Mouse (Mus musculus) adrenal gland, postnatal 10 days (tissue): ENCODE measurements at regions not wholly inside any gene's neighbourhood (a gene's known extent, or its start where the extent isn't known, plus 50 kb on each side); places are given as distances from the start of the nearest gene placed in this dataset.
A peak's percentile ranks its signal among the peaks of the same experiment; 100 is the strongest.

Source experiments
- DNase-seq: peaks from one replicate; pipeline ENCODE4 v3.0.0; 2021; ENCODE audit warnings: mixed read lengths

DNA sequence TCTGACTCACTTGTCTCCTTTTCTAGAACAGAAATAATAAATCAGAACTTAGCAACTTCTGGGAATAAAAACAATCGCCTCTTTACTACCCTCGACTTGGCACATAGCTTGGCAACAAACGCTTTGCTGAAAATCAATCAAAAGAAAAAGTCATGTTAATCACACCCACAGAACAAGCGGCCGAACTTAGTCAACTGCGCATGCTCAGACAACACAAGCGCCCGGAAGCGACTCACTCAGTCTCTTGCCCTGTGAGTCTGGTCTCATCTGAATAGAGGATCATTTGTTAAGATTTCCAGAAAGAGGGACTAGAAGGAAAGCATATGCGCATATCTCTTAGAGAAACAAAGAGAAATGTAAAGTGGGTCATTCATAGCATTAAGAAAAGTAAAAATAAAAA lies 375.8 kb downstream of the Gpd2 start:
- DNase-seq = peak; percentile 17

DNA sequence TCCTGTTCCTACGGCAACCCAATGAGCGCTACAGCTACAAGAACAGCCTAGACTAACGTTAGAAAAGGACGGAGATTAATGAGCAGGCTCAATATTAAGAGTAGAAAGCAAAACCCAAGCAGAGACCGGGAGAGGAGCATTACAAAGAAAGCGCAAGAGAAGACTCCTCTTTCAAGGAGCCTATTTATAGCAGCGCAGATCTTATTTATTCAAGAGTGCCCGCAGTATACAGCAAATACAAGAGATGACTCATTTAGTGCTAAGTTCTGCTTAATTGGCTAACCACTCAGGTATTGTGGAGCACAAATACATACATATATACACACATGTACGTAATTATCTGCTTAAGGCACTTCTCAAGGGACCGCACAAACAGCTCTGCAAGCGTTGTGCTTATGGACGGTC lies 377.2 kb downstream of the Gpd2 start:
- no peak for DNase-seq

GRCm38 (mm10) chr2:57616525-57617225 lies 379.2 kb downstream of the Gpd2 start:
- DNase-seq = peak; percentile 2

- DNase-seq = no peak
Observed at GRCm38 (mm10) chr2:57617258-57617657, 379.8 kb downstream of the Gpd2 start.

- peak; percentile 12 for DNase-seq
Observed at GRCm38 (mm10) chr2:57644117-57644516, 353.6 kb upstream of the Galnt5 start.

DNA sequence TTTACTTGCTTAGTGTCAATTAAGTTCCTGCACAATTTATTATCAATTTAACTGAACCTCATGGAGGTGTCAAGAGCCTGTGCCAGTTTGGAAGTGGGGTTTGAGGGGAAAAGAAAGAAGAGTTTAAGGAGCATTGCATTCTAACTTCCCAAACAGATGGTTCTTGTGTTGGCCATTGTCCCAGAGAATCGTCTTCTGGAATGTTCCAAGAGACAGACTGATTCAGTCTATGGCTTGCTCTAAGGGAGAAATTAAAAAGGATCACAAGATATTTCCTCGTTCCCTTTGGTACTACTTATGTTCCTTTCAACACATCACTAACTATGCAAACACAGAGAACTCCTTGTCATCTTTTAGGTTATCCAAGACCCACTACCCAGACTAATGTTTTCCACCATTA lies 353.1 kb upstream of the Galnt5 start:
- no peak for DNase-seq

DNA sequence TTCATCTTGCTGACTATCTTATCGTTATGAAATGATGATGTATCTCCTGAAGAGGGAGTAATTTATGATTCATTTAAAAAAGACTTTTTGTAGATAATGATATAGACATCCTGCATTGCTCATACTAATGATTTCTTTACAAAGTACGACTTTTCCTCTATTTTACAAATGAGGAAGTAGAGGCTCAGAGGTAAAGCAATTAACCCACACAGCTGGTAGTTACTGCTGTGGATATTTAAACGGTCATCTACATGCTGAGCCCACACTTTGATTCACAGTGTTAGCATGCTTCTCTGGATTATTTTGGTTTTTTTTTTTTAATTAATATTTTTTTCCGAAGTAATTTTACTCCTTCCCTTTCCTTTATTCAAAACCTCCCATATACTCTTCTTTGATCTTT lies 348.7 kb upstream of the Galnt5 start:
- DNase-seq = no peak

GRCm38 (mm10) chr2:57657409-57657808 lies 340.3 kb upstream of the Galnt5 start:
- no peak for DNase-seq

- DNase-seq = no peak
Observed at GRCm38 (mm10) chr2:57661838-57662237, 335.8 kb upstream of the Galnt5 start.

- no peak for DNase-seq
Observed at GRCm38 (mm10) chr2:57672007-57672643, 325.6 kb upstream of the Galnt5 start.

- DNase-seq = no peak
Observed at GRCm38 (mm10) chr2:57689877-57690276, 307.8 kb upstream of the Galnt5 start.

DNA sequence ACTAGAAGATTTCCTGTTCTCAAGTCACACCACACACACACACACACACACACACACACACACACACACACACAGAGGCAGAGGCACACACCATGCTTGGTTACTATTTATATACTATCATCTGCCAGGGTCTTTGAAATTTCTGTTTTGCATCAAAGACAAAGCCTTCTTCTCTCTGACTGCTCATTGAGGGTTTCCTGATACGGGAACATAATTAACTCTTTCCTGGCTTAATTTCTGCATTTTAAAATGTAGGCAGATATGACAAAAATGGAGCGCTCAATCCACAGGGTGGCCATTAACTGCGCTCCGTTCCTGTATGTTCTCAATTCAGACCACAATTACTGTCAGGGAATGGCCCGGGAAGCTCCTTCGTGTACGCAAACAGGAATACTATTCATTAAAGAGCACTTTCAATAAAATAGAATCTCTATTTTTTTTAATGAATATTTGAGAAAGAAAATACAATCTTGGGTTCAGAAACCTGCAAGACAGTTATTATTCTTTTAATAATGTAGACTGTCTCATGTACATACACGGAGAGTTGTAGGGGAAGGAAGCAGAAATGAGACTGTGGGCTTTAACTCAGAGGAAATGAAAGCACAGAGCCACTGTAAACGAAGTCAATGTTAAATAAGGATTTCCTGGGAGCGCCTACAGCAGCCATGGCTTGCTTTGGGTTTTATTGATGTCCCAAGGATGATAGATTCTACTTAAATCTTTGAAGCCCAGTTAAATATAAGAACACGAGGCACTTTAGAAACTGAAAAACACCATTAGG lies 300.5 kb upstream of the Galnt5 start:
- no peak for DNase-seq

GRCm38 (mm10) chr2:57698659-57699061 lies 299.0 kb upstream of the Galnt5 start:
- peak; percentile 41 for DNase-seq

DNA sequence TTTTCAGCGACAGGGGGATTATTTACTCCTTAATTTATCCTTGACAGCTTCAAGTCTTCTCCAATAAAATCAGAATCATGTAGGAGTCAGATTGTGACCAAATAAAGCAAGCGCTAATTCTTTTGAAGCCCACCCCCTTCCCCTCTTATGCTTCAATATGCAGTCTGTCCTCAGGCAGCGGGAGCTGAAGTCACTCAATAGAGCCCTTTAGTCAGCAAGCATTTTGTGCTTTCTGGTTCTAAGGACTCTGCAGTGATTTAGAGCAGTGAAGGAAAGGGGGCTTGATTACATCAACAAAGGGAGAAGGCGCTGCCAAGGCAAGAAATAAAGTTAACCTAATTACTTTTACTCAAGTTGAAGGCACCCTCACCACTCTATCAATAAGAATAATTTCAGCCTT lies 298.5 kb upstream of the Galnt5 start:
- DNase-seq = no peak

DNA sequence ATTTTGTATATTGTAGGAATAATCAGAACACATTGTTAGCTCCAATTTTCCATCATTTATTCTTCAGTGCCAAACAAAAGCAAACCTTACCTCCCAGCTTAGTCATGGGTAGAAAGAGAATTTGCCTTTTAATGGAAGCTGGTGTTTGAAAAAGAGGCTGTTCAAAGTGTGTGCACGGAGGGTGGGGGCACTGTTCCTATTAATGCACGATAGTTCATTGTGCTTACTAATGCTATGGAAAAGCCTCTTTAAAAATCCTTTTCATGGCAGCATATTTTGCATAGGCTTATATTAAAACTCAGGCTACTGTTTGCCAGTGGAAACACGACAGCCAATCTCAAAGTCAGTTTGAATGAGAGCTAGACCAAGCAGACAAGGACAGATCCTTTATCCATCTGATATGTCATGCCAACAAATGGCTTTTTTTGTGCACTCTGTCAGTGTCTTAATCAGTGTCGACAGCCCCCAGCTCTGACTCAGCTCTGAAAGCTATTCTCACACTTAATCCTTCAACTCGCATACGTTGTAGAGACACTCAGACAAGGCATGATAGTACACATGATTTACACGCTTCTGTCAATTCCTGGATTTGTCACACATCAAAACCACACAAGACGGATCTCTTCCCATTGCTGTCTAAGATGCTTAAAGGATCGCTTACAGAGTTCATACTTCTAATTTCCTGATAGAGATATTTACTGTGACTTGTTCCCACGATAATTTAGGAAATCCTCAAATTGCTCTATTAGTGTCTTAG lies 280.8 kb upstream of the Galnt5 start:
- DNase-seq = no peak
